In genomic region chr12:53407776-53408175, GRCm38 (mm10) we compare ENCODE assay signal across 17 mouse cellular contexts.
DNase-seq lines count a peak whose midpoint lies in the region; ATAC-seq lines count a peak whose summit lies in the region.
"Had no signal": no experiment of that assay in that cellular context is flagged by ENCODE, and none has a peak within 500 bp of the region (broad histone marks: within the 10 kb centered on the region; RNA-seq: fewer than 3 reads in every experiment).

No protein-coding gene starts in this region.

- 27% methylated on average over 3 of the region's 3 CpGs for WGBS in neural tube, embryonic 11.5 days

- H3K36me3 ChIP-seq in neural tube, embryonic 11.5 days (ENCODE audit: control insufficient read depth, insufficient read depth, low read length), result no peaks in the 10 kb centered on the region
- H3K36me3 ChIP-seq: heart, embryonic 15.5 days; hindbrain, embryonic 12.5 days; limb, embryonic 15.5 days had no signal

- ATAC-seq in neural tube, embryonic 11.5 days (ENCODE audit: insufficient read depth, low FRiP score, low TSS enrichment), result no peak
- ATAC-seq: forebrain, embryonic 16.5 days had no signal

- H3K27ac ChIP-seq in neural tube, embryonic 11.5 days (ENCODE audit: low read depth, low read length), result no peak overlapping the region
- H3K27ac ChIP-seq: heart, embryonic 15.5 days; hindbrain, embryonic 12.5 days; limb, embryonic 15.5 days had no signal

- no peak overlapping the region for H3K4me2 ChIP-seq in neural tube, embryonic 11.5 days (ENCODE audit: low read depth)
- H3K4me2 ChIP-seq: heart, embryonic 15.5 days; hindbrain, embryonic 12.5 days; limb, embryonic 15.5 days had no signal

- H3K27me3 ChIP-seq in neural tube, embryonic 11.5 days (ENCODE audit: control insufficient read depth, insufficient read depth, low read length), result no peaks in the 10 kb centered on the region
- H3K27me3 ChIP-seq: heart, embryonic 15.5 days; hindbrain, embryonic 12.5 days; limb, embryonic 15.5 days had no signal

- no peaks in the 10 kb centered on the region for H3K9me3 ChIP-seq in neural tube, embryonic 11.5 days (ENCODE audit: control insufficient read depth, low read length)
- H3K9me3 ChIP-seq: heart, embryonic 15.5 days; hindbrain, embryonic 12.5 days; limb, embryonic 15.5 days had no signal

- H3K9ac ChIP-seq in neural tube, embryonic 11.5 days (ENCODE audit: low read length), result no peak overlapping the region
- H3K9ac ChIP-seq: heart, embryonic 15.5 days; hindbrain, embryonic 12.5 days; limb, embryonic 15.5 days had no signal

- peaks cover 14% of the 10 kb centered on the region for H3K4me1 ChIP-seq in neural tube, embryonic 11.5 days (ENCODE audit: control insufficient read depth, insufficient read depth, low read length)
- H3K4me1 ChIP-seq: heart, embryonic 15.5 days had no signal

- DNase-seq in frontal cortex, adult 2 months (ENCODE audit: extremely low spot score in 1 of 2, low spot score in 1 of 2), result peak; percentile 28 to 45
- DNase-seq in frontal cortex, postnatal 25 days (ENCODE audit: low spot score in 2 of 2), result no peak
- DNase-seq in neural tube, embryonic 11.5 days (ENCODE audit: low spot score), result peak; percentile 37
- no peak for DNase-seq in neural tube, embryonic 10.5 days (ENCODE audit: extremely low spot score, low spot score)
- peak; percentile 12 for DNase-seq in layer of hippocampus, adult 9-10 months (ENCODE audit: low spot score)
- peak; percentile 25 for DNase-seq in right cerebral cortex, postnatal 25 days
- no peak for DNase-seq in gastrocnemius, postnatal 10 days
- DNase-seq in urinary bladder, postnatal 36 days (ENCODE audit: low spot score in 2 of 2), result no peak
- DNase-seq: adrenal gland, postnatal 10 days; B cell, adult 2 months; cerebellum, postnatal 14 days; kidney, adult 2 months; lung, adult 2 months had no signal

- H3K4me3 ChIP-seq in neural tube, embryonic 11.5 days (ENCODE audit: low read depth, low read length), result no peak overlapping the region
- H3K4me3 ChIP-seq: heart, embryonic 15.5 days; hindbrain, embryonic 12.5 days; limb, embryonic 15.5 days had no signal

Comparison
In these comparisons a context has a peak if more than half of its experiments do, and no peak if none do; other contexts are left out.
1. DNase-seq: peak in frontal cortex, adult 2 months (2 of 2), neural tube, embryonic 11.5 days (single experiment), layer of hippocampus, adult 9-10 months (single experiment) and right cerebral cortex, postnatal 25 days (single experiment); none in frontal cortex, postnatal 25 days (0 of 2), neural tube, embryonic 10.5 days (single experiment), gastrocnemius, postnatal 10 days (single experiment) and urinary bladder, postnatal 36 days (0 of 2).